Mouse (Mus musculus): ENCODE results near the gene Sptbn1. TPM values are rescaled to one million over a fixed set of nuclear protein-coding genes. Genes with fewer than 3 reads are reported as not detected.

Sptbn1 gene
- polyA plus RNA-seq, 1 experiment from 2014 or later: 185 TPM

GRCm38 (mm10) chr11:30211141-30211540 is 56.8 kb downstream of the Sptbn1 start:
- WGBS: 70% methylated on average over 3 of the region's 3 CpGs
- ATAC-seq: no peak
- H3K4me1 ChIP-seq (ENCODE audit: control insufficient read depth, insufficient read depth, low read length): peaks cover 9% of the 10 kb centered on the region; the same call in 1 of the 2 replicates

GRCm38 (mm10) chr11:30210100-30210811 is 57.7 kb downstream of the Sptbn1 start:
- H3K36me3 ChIP-seq (ENCODE audit: control insufficient read depth, insufficient read depth, low read length): no peaks in the 10 kb centered on the region; the same call in 1 of the 2 replicates
- no peak overlapping the region for H3K4me3 ChIP-seq (ENCODE audit: low read depth, low read length)
- no peaks in the 10 kb centered on the region for H3K27me3 ChIP-seq (ENCODE audit: control insufficient read depth, insufficient read depth, low read depth, low read length)
- no peak for ATAC-seq
- no peak overlapping the region for H3K4me2 ChIP-seq (ENCODE audit: low read length)
- H3K9me3 ChIP-seq (replicated peaks; ENCODE audit: control insufficient read depth, low read length, poor library complexity, severe bottlenecking): no peaks in the 10 kb centered on the region
- no peak overlapping the region for H3K9ac ChIP-seq (ENCODE audit: low read depth, low read length)
- peaks cover 9% of the 10 kb centered on the region; the same call in 1 of the 2 replicates for H3K4me1 ChIP-seq (ENCODE audit: control insufficient read depth, insufficient read depth, low read length)
- H3K27ac ChIP-seq (ENCODE audit: low read length): no peak overlapping the region
- WGBS: 87% methylated on average over 6 of the region's 6 CpGs

More at GRCm38 (mm10) chr11:30211141-30211540, 56.8 kb downstream of the Sptbn1 start:
- no peaks in the 10 kb centered on the region for H3K27me3 ChIP-seq (ENCODE audit: control insufficient read depth, insufficient read depth, low read depth, low read length)
- H3K36me3 ChIP-seq (ENCODE audit: control insufficient read depth, insufficient read depth, low read length): no peaks in the 10 kb centered on the region; the same call in 1 of the 2 replicates
- H3K27ac ChIP-seq (ENCODE audit: low read length): no peak overlapping the region
- H3K4me2 ChIP-seq (ENCODE audit: low read length): no peak overlapping the region
- H3K4me3 ChIP-seq (ENCODE audit: low read depth, low read length): no peak overlapping the region
- H3K9ac ChIP-seq (ENCODE audit: low read depth, low read length): no peak overlapping the region
- no peaks in the 10 kb centered on the region for H3K9me3 ChIP-seq (replicated peaks; ENCODE audit: control insufficient read depth, low read length, poor library complexity, severe bottlenecking)

GRCm38 (mm10) chr11:30209495-30209894 is 58.5 kb downstream of the Sptbn1 start:
- Histone ChIP-seq H3K27ac (ENCODE audit: low read length) (no peak overlapping the region), H3K9me3 (replicated peaks; ENCODE audit: control insufficient read depth, low read length, poor library complexity, severe bottlenecking) (no peaks in the 10 kb centered on the region), H3K4me3 (ENCODE audit: low read depth, low read length) (no peak overlapping the region), H3K4me1 (ENCODE audit: control insufficient read depth, insufficient read depth, low read length) (peaks cover 9% of the 10 kb centered on the region; the same call in 1 of the 2 replicates), H3K4me2 (ENCODE audit: low read length) (no peak overlapping the region), H3K9ac (ENCODE audit: low read depth, low read length) (no peak overlapping the region), H3K27me3 (ENCODE audit: control insufficient read depth, insufficient read depth, low read depth, low read length) (no peaks in the 10 kb centered on the region), H3K36me3 (ENCODE audit: control insufficient read depth, insufficient read depth, low read length) (no peaks in the 10 kb centered on the region; the same call in 1 of the 2 replicates)
- 64% methylated on average over 4 of the region's 4 CpGs for WGBS
- no peak for ATAC-seq

- H3K4me2 ChIP-seq (ENCODE audit: low read length): no peak overlapping the region
- no peak overlapping the region for H3K9ac ChIP-seq (ENCODE audit: low read depth, low read length)
- H3K4me1 ChIP-seq (ENCODE audit: control insufficient read depth, insufficient read depth, low read length): 0 out of 2 replicates have a peak, but pooled peaks cover 3% of the 10 kb centered on the region
- peaks cover 4% of the 10 kb centered on the region; the same call in 1 of the 2 replicates for H3K36me3 ChIP-seq (ENCODE audit: control insufficient read depth, insufficient read depth, low read length)
- no peak overlapping the region for H3K27ac ChIP-seq (ENCODE audit: low read length)
- no peak overlapping the region for H3K4me3 ChIP-seq (ENCODE audit: low read depth, low read length)
- no peaks in the 10 kb centered on the region for H3K9me3 ChIP-seq (replicated peaks; ENCODE audit: control insufficient read depth, low read length, poor library complexity, severe bottlenecking)
- no peak for ATAC-seq
- H3K27me3 ChIP-seq (ENCODE audit: control insufficient read depth, insufficient read depth, low read depth, low read length): no peaks in the 10 kb centered on the region
Measured at GRCm38 (mm10) chr11:30204398-30204797, 63.6 kb downstream of the Sptbn1 start.

- Histone ChIP-seq H3K4me2 (ENCODE audit: low read length) (no peak overlapping the region), H3K4me3 (ENCODE audit: low read depth, low read length) (no peak overlapping the region)
- ATAC-seq: no peak
Measured at GRCm38 (mm10) chr11:30200391-30200790, 67.6 kb downstream of the Sptbn1 start.

GRCm38 (mm10) chr11:30198091-30198675 is 69.8 kb downstream of the Sptbn1 start:
- Histone ChIP-seq H3K4me3 (ENCODE audit: low read depth, low read length) (peak overlapping the region; percentile 47), H3K27ac (ENCODE audit: low read length) (peak overlapping the region; percentile 71), H3K9me3 (replicated peaks; ENCODE audit: control insufficient read depth, low read length, poor library complexity, severe bottlenecking) (no peaks in the 10 kb centered on the region), H3K4me2 (ENCODE audit: low read length) (peak overlapping the region; percentile 90), H3K4me1 (ENCODE audit: control insufficient read depth, insufficient read depth, low read length) (peaks cover 11% of the 10 kb centered on the region), H3K9ac (ENCODE audit: low read depth, low read length) (peak overlapping the region; percentile 65), H3K27me3 (ENCODE audit: control insufficient read depth, insufficient read depth, low read depth, low read length) (no peaks in the 10 kb centered on the region), H3K36me3 (ENCODE audit: control insufficient read depth, insufficient read depth, low read length) (peaks cover 4% of the 10 kb centered on the region; the same call in 1 of the 2 replicates)
- ATAC-seq: peak; percentile 91
- WGBS: under 1% methylated on average over 34 of the region's 34 CpGs

More at GRCm38 (mm10) chr11:30200391-30200790, 67.6 kb downstream of the Sptbn1 start:
- Histone ChIP-seq H3K9ac (ENCODE audit: low read depth, low read length) (no peak overlapping the region), H3K9me3 (replicated peaks; ENCODE audit: control insufficient read depth, low read length, poor library complexity, severe bottlenecking) (no peaks in the 10 kb centered on the region), H3K36me3 (ENCODE audit: control insufficient read depth, insufficient read depth, low read length) (peaks cover 4% of the 10 kb centered on the region; the same call in 1 of the 2 replicates), H3K4me1 (ENCODE audit: control insufficient read depth, insufficient read depth, low read length) (peaks cover 11% of the 10 kb centered on the region), H3K27ac (ENCODE audit: low read length) (no peak overlapping the region), H3K27me3 (ENCODE audit: control insufficient read depth, insufficient read depth, low read depth, low read length) (no peaks in the 10 kb centered on the region)

GRCm38 (mm10) chr11:30197564-30198090 is 70.3 kb downstream of the Sptbn1 start:
- ATAC-seq: peak; percentile 66
- peak overlapping the region; percentile 65 for H3K9ac ChIP-seq (ENCODE audit: low read depth, low read length)
- WGBS: 1% methylated on average over 21 of the region's 21 CpGs
- H3K4me3 ChIP-seq (ENCODE audit: low read depth, low read length): peak overlapping the region; percentile 47
- H3K4me1 ChIP-seq (ENCODE audit: control insufficient read depth, insufficient read depth, low read length): peaks cover 11% of the 10 kb centered on the region
- H3K36me3 ChIP-seq (ENCODE audit: control insufficient read depth, insufficient read depth, low read length): peaks cover 4% of the 10 kb centered on the region; the same call in 1 of the 2 replicates
- H3K27me3 ChIP-seq (ENCODE audit: control insufficient read depth, insufficient read depth, low read depth, low read length): no peaks in the 10 kb centered on the region
- peak overlapping the region; percentile 90 for H3K4me2 ChIP-seq (ENCODE audit: low read length)
- no peaks in the 10 kb centered on the region for H3K9me3 ChIP-seq (replicated peaks; ENCODE audit: control insufficient read depth, low read length, poor library complexity, severe bottlenecking)
- H3K27ac ChIP-seq (ENCODE audit: low read length): peak overlapping the region; percentile 2; the same call in 1 of the 2 replicates

GRCm38 (mm10) chr11:30196368-30197070 is 71.5 kb downstream of the Sptbn1 start:
- Histone ChIP-seq H3K9ac (ENCODE audit: low read depth, low read length) (no peak overlapping the region), H3K36me3 (ENCODE audit: control insufficient read depth, insufficient read depth, low read length) (no peaks in the 10 kb centered on the region), H3K27me3 (ENCODE audit: control insufficient read depth, insufficient read depth, low read depth, low read length) (no peaks in the 10 kb centered on the region), H3K4me3 (ENCODE audit: low read depth, low read length) (no peak overlapping the region), H3K4me2 (ENCODE audit: low read length) (no peak overlapping the region), H3K4me1 (ENCODE audit: control insufficient read depth, insufficient read depth, low read length) (peaks cover 11% of the 10 kb centered on the region), H3K27ac (ENCODE audit: low read length) (no peak overlapping the region), H3K9me3 (replicated peaks; ENCODE audit: control insufficient read depth, low read length, poor library complexity, severe bottlenecking) (no peaks in the 10 kb centered on the region)
- 73% methylated on average over 4 of the region's 4 CpGs for WGBS
- no peak for ATAC-seq

All from midbrain, embryonic 16.5 days (tissue).